Mouse (Mus musculus): ENCODE data around the gene Pik3cb. TPM values are rescaled to one million over a fixed set of nuclear protein-coding genes. Genes with fewer than 3 reads are reported as not detected.
A peak's percentile ranks its signal among the peaks of the same experiment; 100 is the strongest.

The Pik3cb gene
- 1.3 and 1.6 TPM in 2 replicates for polyA plus RNA-seq (2015; fragmentation: Nextera tagmentation; extraction: Ambion mirVana)

DNA sequence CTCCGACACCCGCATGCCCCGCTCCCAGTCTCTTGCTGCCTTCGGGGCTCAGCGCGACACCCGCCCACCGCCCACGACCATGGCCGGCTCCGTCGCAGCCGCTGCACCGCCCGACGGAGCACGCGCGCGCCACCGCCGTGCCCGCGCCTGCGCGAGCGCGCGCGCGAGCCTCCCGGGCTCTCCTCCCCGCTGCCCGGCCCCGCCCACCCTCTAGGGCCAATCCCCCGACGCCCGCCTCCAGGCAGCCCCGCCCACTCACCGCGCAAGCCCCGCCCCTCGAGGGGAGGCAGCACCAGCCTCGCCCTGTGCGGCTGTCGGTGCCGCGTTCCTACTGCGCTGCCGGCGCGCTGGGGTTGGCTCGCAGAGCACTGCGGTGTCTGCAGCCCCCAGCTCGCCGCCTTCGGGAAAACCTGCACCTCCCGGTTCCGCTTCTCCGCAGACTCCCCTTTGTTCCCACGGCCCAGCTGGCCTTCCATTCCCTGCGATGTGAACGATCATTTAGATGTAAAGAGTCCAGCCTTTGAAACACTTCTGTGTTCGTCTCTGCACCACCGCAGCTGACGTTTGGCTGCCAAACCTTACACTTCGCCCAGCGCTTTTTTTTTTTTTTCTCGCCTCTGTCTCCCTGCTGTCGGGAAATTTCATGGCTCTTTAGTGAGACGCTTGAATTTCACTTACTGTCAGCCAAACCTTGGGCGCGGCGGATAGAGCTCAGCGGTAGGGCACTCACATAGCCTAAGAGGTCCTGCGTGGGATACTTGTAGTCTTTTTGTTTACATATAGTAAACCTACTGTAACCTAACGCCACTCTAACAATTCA lies at the start of gene Pik3cb:
Gene Pik3cb, minus strand, starts transcription at position 559 of the 820 bp plus-strand sequence.
- Histone ChIP-seq H3K9ac (peak within 1 kb of the TSS; percentile 54), H3K27ac (replicated peaks) (peak within 1 kb of the TSS; percentile 80)
- WGBS: under 1% methylated on average over 71 of the region's 77 CpGs

DNA sequence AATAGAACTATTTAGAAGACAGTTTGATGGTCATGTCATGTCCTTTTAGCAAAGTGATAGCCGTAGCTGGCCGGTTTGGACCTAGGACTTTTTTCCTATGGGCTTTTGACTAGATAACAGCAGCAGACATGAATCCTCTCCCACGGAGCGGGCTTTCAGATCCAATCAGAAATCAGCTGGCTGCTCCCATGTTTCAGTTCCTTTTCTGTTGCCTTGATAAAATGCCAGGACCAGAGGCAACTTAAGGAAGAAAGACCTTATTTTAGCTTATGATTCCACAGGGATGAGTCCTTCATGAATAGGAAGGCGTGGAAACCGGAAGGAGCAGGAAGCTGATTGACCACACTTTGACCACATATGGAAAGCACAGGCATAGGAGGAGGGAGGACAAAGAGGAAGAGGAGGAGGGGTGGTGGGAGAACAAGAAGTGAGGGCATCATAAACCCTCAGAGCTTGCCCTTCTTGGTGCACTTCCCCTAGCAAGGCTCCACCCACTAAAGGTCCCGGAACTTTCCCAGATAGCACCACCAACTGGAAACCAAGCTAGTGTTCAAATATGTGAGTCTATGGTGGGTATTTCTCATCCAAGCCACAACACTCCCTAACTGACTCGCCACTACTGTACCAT lies 42.7 kb upstream of the Pik3cb start:
- 78% methylated on average over 8 of the region's 8 CpGs for WGBS
- no peaks in the 10 kb centered on the region for H3K27me3 ChIP-seq
- H3K9ac ChIP-seq: no peak overlapping the region
- no peaks in the 10 kb centered on the region for H3K9me3 ChIP-seq (replicated peaks)
- H3K27ac ChIP-seq (replicated peaks): no peak overlapping the region
- ATAC-seq (ENCODE audit: insufficient number of reproducible peaks, low FRiP score, low TSS enrichment, low read depth): no peak
- H3K4me3 ChIP-seq (replicated peaks): no peak overlapping the region
- H3K4me2 ChIP-seq (replicated peaks): no peak overlapping the region
- 0 out of 2 replicates have a peak, but pooled peaks cover 2% of the 10 kb centered on the region for H3K4me1 ChIP-seq
- no peaks in the 10 kb centered on the region for H3K36me3 ChIP-seq

More for the DNA sequence above, at the start of gene Pik3cb:
- Histone ChIP-seq H3K9me3 (replicated peaks) (no peaks in the 10 kb centered on the region), H3K36me3 (no peaks in the 10 kb centered on the region), H3K4me3 (replicated peaks) (peak within 1 kb of the TSS; percentile 88), H3K4me1 (peaks cover 4% of the 10 kb centered on the region; the same call in 1 of the 2 replicates), H3K4me2 (replicated peaks) (peak within 1 kb of the TSS; percentile 77), H3K27me3 (peaks cover 10% of the 10 kb centered on the region)
- peak; percentile 94 for ATAC-seq (ENCODE audit: insufficient number of reproducible peaks, low FRiP score, low TSS enrichment, low read depth)

DNA sequence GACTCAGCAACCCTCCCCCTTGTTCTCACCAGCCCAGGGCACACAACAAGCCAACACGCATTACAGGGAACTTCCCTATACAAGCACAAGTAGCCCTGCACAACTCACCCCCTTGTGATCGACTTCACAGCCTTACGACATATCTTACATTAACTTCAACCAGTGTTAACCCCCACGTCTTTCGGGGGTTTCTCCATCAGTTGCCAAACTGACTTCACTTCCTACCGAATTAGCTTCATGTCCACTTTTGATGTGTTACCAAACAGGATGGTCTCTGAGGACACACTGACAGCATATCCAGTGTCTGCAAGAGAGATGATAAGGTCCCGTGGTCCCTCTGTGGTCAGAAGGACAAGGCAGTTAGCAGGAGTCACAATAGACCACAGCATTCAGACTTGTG lies 41.7 kb upstream of the Pik3cb start:
- H3K4me1 ChIP-seq: 0 out of 2 replicates have a peak, but pooled peaks cover 2% of the 10 kb centered on the region
- ATAC-seq (ENCODE audit: insufficient number of reproducible peaks, low FRiP score, low TSS enrichment, low read depth): no peak
- 82% methylated on average over 7 of the region's 7 CpGs for WGBS
- no peak overlapping the region for H3K27ac ChIP-seq (replicated peaks)
- no peak overlapping the region for H3K4me3 ChIP-seq (replicated peaks)
- no peak overlapping the region for H3K9ac ChIP-seq
- no peaks in the 10 kb centered on the region for H3K27me3 ChIP-seq
- H3K36me3 ChIP-seq: no peaks in the 10 kb centered on the region
- H3K4me2 ChIP-seq (replicated peaks): no peak overlapping the region
- H3K9me3 ChIP-seq (replicated peaks): no peaks in the 10 kb centered on the region

DNA sequence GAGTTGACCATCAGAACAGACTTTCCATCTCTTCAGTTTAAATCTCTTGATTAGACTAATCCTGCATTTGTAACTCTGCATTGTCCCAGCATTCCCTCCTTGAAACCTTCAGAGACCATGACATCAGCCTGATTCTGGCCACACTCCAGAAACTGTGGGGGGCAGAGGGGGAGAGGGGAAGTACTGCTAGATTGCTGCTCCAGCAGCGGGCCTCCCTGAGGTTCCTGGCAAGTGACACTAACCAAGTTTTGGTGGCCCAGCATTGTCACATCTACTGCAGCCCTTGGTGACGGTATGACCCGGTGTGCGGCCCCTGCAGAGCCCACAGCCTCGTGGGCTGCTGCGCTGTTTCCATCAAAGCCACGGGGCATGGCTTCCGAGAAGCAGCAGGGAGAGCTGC lies 39.9 kb upstream of the Pik3cb start:
- no peaks in the 10 kb centered on the region for H3K27me3 ChIP-seq
- H3K27ac ChIP-seq (replicated peaks): no peak overlapping the region
- no peaks in the 10 kb centered on the region for H3K36me3 ChIP-seq
- no peak for ATAC-seq (ENCODE audit: insufficient number of reproducible peaks, low FRiP score, low TSS enrichment, low read depth)
- no peak overlapping the region for H3K4me2 ChIP-seq (replicated peaks)
- H3K4me3 ChIP-seq (replicated peaks): no peak overlapping the region
- whole genome bisulfite sequencing: 59% methylated on average over 8 of the region's 8 CpGs
- H3K9ac ChIP-seq: no peak overlapping the region
- 0 out of 2 replicates have a peak, but pooled peaks cover 2% of the 10 kb centered on the region for H3K4me1 ChIP-seq
- H3K9me3 ChIP-seq (replicated peaks): no peaks in the 10 kb centered on the region

DNA sequence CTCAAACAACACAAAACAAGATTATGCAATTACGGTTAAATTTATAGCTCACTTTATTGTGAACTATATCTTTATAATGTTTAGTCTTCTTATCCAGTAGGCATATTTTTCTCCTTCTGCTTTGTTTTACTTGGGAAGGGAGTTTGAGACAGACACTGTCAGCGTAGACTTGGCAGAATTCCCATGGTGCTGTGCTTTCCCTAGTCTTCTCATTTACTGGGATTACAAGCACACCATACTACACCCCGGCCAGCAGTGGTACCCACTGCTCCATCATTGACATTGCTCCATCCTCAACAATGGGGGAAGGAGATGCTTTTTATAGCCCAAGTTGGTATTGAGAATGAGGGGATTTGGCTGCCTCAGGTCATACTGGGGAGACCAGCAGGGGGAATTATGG lies 38.3 kb upstream of the Pik3cb start:
- no peak overlapping the region for H3K9ac ChIP-seq
- H3K4me3 ChIP-seq (replicated peaks): no peak overlapping the region
- no peak for ATAC-seq (ENCODE audit: insufficient number of reproducible peaks, low FRiP score, low TSS enrichment, low read depth)
- no peaks in the 10 kb centered on the region for H3K36me3 ChIP-seq
- 85% methylated on average over 3 of the region's 3 CpGs for WGBS
- H3K9me3 ChIP-seq (replicated peaks): no peaks in the 10 kb centered on the region
- no peaks in the 10 kb centered on the region for H3K27me3 ChIP-seq
- no peak overlapping the region for H3K27ac ChIP-seq (replicated peaks)
- H3K4me2 ChIP-seq (replicated peaks): no peak overlapping the region
- H3K4me1 ChIP-seq: 0 out of 2 replicates have a peak, but pooled peaks cover 2% of the 10 kb centered on the region

DNA sequence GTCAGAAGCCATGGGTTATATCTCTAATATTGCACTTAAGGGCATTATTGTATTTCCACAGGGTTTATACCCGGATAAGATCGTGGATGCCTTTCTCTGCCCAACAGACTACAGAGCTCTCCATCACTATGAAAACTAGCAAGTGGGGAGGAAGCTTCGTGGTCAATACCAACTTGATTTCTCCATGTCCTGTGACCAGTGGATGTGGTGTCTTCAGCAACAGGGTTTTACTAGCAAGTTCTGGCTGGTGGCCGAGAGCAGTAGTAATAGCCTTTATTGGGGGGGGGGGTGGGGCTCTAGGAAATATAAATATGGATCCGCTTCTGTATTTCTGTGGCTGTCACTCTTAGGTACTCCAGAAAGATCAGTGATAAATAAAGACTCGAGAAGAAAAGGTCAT lies 35.4 kb upstream of the Pik3cb start:
- H3K4me1 ChIP-seq: peaks cover 2% of the 10 kb centered on the region; the same call in 1 of the 2 replicates
- H3K27ac ChIP-seq (replicated peaks): no peak overlapping the region
- ATAC-seq (ENCODE audit: insufficient number of reproducible peaks, low FRiP score, low TSS enrichment, low read depth): no peak
- WGBS: 85% methylated on average over 6 of the region's 6 CpGs
- no peak overlapping the region for H3K9ac ChIP-seq
- no peak overlapping the region for H3K4me2 ChIP-seq (replicated peaks)
- H3K9me3 ChIP-seq (replicated peaks): no peaks in the 10 kb centered on the region
- H3K27me3 ChIP-seq: no peaks in the 10 kb centered on the region
- no peak overlapping the region for H3K4me3 ChIP-seq (replicated peaks)
- no peaks in the 10 kb centered on the region for H3K36me3 ChIP-seq

DNA sequence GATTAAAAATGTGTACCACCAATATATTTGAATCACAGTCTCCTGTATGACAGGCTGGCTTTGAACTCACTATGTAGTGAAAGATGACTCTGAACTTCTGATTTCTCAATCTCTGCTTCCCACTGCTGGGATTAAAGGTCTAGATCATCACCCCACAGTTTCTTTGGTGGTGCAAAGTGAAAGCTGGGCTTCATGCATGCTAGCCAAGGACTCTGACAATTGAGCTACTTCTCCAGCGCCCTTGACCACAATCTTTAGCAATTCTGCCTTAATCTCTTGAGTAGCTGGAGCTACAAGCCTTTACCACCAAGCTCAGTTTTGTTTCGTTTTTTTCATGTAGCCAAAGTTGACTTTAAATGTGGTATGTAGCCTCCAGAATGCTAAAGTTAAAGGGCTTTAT lies 32.4 kb upstream of the Pik3cb start:
- no peaks in the 10 kb centered on the region for H3K36me3 ChIP-seq
- no peak overlapping the region for H3K4me3 ChIP-seq (replicated peaks)
- no peaks in the 10 kb centered on the region; the same call in 1 of the 2 replicates for H3K4me1 ChIP-seq
- H3K4me2 ChIP-seq (replicated peaks): no peak overlapping the region
- H3K27me3 ChIP-seq: no peaks in the 10 kb centered on the region
- no peak for ATAC-seq (ENCODE audit: insufficient number of reproducible peaks, low FRiP score, low TSS enrichment, low read depth)
- WGBS: 63% methylated on average over 2 of the region's 2 CpGs
- no peak overlapping the region for H3K27ac ChIP-seq (replicated peaks)
- no peak overlapping the region for H3K9ac ChIP-seq
- no peaks in the 10 kb centered on the region for H3K9me3 ChIP-seq (replicated peaks)

DNA sequence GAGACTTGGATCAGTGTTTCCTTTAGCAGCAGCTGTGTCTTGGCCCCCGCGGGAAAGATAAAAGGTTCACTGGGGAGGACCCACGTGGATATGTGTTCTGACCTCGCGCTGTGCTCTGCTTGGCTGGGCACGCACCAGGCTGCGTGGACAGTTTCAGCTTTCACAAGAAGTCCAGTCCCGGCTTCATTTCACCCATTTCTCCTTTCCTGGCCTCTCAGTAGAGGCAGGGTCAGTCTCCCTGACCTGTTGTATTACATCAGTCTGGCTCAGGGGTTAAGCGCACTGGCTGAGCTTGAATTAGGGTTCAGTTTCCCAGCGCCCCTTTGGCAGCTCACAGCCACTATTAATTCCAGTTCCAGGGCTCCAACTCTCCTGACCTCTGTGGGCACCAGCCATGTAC lies 30.8 kb upstream of the Pik3cb start:
- no peak overlapping the region for H3K9ac ChIP-seq
- H3K4me3 ChIP-seq (replicated peaks): no peak overlapping the region
- no peaks in the 10 kb centered on the region for H3K27me3 ChIP-seq
- H3K4me2 ChIP-seq (replicated peaks): no peak overlapping the region
- no peak for ATAC-seq (ENCODE audit: insufficient number of reproducible peaks, low FRiP score, low TSS enrichment, low read depth)
- no peaks in the 10 kb centered on the region for H3K36me3 ChIP-seq
- no peaks in the 10 kb centered on the region for H3K9me3 ChIP-seq (replicated peaks)
- 43% methylated on average over 10 of the region's 10 CpGs for WGBS
- no peak overlapping the region for H3K27ac ChIP-seq (replicated peaks)
- peaks cover 4% of the 10 kb centered on the region; the same call in 1 of the 2 replicates for H3K4me1 ChIP-seq

DNA sequence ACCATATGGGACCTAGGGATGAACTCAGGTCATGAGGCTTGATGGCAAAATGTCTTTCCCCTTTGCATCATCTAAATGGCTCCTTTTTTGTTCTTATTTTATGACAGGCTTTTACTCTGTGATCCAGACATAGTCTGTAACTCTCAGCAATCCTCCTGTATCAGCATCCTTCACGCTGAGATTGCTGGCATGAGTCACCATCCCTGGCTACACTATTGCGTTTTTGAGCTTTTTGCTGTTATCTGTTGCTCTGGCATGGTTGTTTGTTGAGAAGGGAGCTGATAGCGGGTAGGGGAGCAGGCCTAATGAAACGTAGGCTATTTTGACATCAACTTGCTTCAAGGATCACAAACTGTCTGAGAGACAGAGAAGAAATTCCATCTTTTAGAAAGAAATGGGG lies 28.6 kb upstream of the Pik3cb start:
- H3K27ac ChIP-seq (replicated peaks): no peak overlapping the region
- no peak overlapping the region for H3K9ac ChIP-seq
- no peak overlapping the region for H3K4me2 ChIP-seq (replicated peaks)
- no peaks in the 10 kb centered on the region for H3K9me3 ChIP-seq (replicated peaks)
- H3K4me3 ChIP-seq (replicated peaks): no peak overlapping the region
- 72% methylated on average over 4 of the region's 4 CpGs for whole genome bisulfite sequencing
- no peaks in the 10 kb centered on the region for H3K27me3 ChIP-seq
- peaks cover 20% of the 10 kb centered on the region for H3K4me1 ChIP-seq
- no peaks in the 10 kb centered on the region for H3K36me3 ChIP-seq
- no peak for ATAC-seq (ENCODE audit: insufficient number of reproducible peaks, low FRiP score, low TSS enrichment, low read depth)

DNA sequence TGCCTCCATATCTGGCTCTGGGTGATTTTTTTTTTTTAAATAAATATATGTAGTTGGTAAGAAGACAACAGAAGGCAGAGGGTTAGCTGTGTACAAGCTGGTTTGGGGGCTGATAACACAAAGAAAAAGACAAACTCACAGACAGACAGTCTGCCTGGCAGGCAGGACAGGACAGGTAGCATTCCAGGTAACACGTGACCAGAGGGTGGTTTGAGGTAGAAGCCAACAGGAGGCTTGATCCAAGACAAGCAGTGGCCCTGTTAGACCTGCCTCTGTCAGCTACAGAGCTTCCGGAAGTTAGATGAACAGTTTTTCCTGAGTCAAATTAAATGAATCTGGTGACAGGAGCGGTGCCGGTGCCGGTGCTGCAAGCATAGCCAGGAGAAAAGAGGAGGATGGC lies 26.5 kb upstream of the Pik3cb start:
- H3K27ac ChIP-seq (replicated peaks): peak overlapping the region; percentile 71; the same call in 1 of the 2 replicates
- no peaks in the 10 kb centered on the region for H3K36me3 ChIP-seq
- H3K4me3 ChIP-seq (replicated peaks): no peak overlapping the region
- H3K4me1 ChIP-seq: peaks cover 26% of the 10 kb centered on the region
- H3K9me3 ChIP-seq (replicated peaks): no peaks in the 10 kb centered on the region
- ATAC-seq (ENCODE audit: insufficient number of reproducible peaks, low FRiP score, low TSS enrichment, low read depth): peak; percentile 56; the same call in 1 of the 2 replicates
- no peaks in the 10 kb centered on the region for H3K27me3 ChIP-seq
- 72% methylated on average over 5 of the region's 5 CpGs for WGBS
- H3K9ac ChIP-seq: no peak overlapping the region
- H3K4me2 ChIP-seq (replicated peaks): 0 out of 2 replicates have a peak overlapping the region, but pooled peaks have one; percentile 2

DNA sequence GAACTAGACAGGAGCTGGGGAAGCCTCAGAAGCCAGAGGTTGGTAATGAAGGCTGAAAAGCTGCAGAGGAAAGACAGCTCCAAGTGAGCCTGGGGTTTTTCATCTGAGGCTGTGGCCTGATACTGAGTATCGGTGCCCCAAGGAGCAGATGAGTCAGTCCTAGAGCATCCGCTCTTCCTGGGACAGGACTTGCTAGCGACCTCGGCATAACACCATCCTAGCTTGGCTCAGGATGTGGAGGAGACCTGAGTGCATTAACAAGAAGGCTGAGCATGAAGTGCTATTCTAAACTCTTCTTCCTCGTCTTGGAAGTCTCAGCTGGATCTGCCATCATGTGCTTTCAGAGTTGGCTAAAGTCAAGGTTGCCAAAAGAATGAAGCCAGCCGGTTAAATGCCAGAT lies 25.5 kb upstream of the Pik3cb start:
- Histone ChIP-seq H3K27ac (replicated peaks) (peak overlapping the region; percentile 28; the same call in 1 of the 2 replicates), H3K9ac (no peak overlapping the region), H3K27me3 (no peaks in the 10 kb centered on the region), H3K4me1 (peaks cover 26% of the 10 kb centered on the region), H3K4me2 (replicated peaks) (no peak overlapping the region), H3K9me3 (replicated peaks) (no peaks in the 10 kb centered on the region), H3K4me3 (replicated peaks) (no peak overlapping the region), H3K36me3 (no peaks in the 10 kb centered on the region)
- no peak for ATAC-seq (ENCODE audit: insufficient number of reproducible peaks, low FRiP score, low TSS enrichment, low read depth)
- WGBS: 63% methylated on average over 6 of the region's 6 CpGs

All from embryonic facial prominence, embryonic 15.5 days (tissue).